Mouse (Mus musculus) forebrain, postnatal 0 days (tissue): ENCODE results near the gene Sobp. TPM values are rescaled to one million over a fixed set of nuclear protein-coding genes. Genes with fewer than 3 reads are reported as not detected.

ENCODE experiments used
- ATAC-seq: fragments of 200-750 bp; cut with Nextera tagmentation; 2 replicates; pipeline ENCODE4 v1.8.0; 2017; ENCODE audit warnings: mild to moderate bottlenecking, moderate library complexity
- DNase-seq: peaks from one replicate; pipeline ENCODE4 v3.0.0-alpha.2; 2015
- H3K27ac ChIP-seq: fragments of 300-500 bp; sonication (generic); 2 replicates; pipeline ENCODE4 v1.5.1; 2014; ENCODE audit warnings: low read depth, mild to moderate bottlenecking, antibody characterized with exemption, low read length, moderate library complexity, mixed read lengths
- H3K27me3 ChIP-seq: fragments of 300-500 bp; sonication (generic); 2 replicates; pipeline ENCODE4 v1.6.1; 2014; ENCODE audit warnings: mild to moderate bottlenecking, low read length, mixed read lengths; ENCODE audit not compliant: insufficient read depth
- H3K36me3 ChIP-seq: fragments of 300-500 bp; sonication (generic); 2 replicates; pipeline ENCODE4 v1.6.1; 2014; ENCODE audit warnings: mild to moderate bottlenecking, moderate library complexity; ENCODE audit not compliant: insufficient read depth
- H3K4me1 ChIP-seq: fragments of 300-500 bp; sonication (generic); 2 replicates; pipeline ENCODE4 v1.6.1; 2014; ENCODE audit warnings: antibody characterized with exemption; ENCODE audit not compliant: insufficient read depth
- H3K4me2 ChIP-seq: fragments of 300-500 bp; sonication (generic); 2 replicates; pipeline ENCODE4 v1.6.1; 2014; ENCODE audit warnings: low read depth, mild to moderate bottlenecking, moderate library complexity
- H3K4me3 ChIP-seq: fragments of 300-500 bp; sonication (generic); 2 replicates; pipeline ENCODE4 v1.5.1; 2014; ENCODE audit warnings: low read depth, low read length, mixed read lengths
- H3K9ac ChIP-seq: fragments of 300-500 bp; sonication (generic); 2 replicates; pipeline ENCODE4 v1.6.1; 2014; ENCODE audit warnings: mild to moderate bottlenecking
- H3K9me3 ChIP-seq: fragments of 300-500 bp; sonication (generic); 2 replicates; pipeline ENCODE4 v1.6.1; 2016; ENCODE audit warnings: low read length
- CTCF ChIP-seq: sonication (generic); IDR thresholded peaks from 2 replicates; pipeline ENCODE4 v1.5.1; 2016; ENCODE audit warnings: antibody characterized with exemption, control low read depth, low read depth
- WGBS: fragments of 180-500 bp; shearing (Covaris S2); extraction: QIAGEN DNeasy Blood & Tissue Kit; methylation state at CpG from one replicate; pipeline ENCODE4 v1.1.7; 2014; 5-methylcytosine and 5-hydroxymethylcytosine counted together
- polyA plus RNA-seq: library from polyadenylated mRNA; unstranded; fragments of >200 nt; fragmentation: Nextera tagmentation; extraction: Ambion mirVana; gene quantifications from 2 replicates; pipeline ENCODE4 v1.2.1, GENCODE M21; 2015
- total RNA-seq: library from RNA; depleted of rRNA; stranded (reverse); fragments of >200 nt; gene quantifications from 2 replicates; pipeline ENCODE4 v1.2.3, GENCODE M21; 2014

Gene Sobp
- total and polyA plus RNA-seq, 2 experiments from 2014 or later = 19.9 to 38.3 TPM

DNA sequence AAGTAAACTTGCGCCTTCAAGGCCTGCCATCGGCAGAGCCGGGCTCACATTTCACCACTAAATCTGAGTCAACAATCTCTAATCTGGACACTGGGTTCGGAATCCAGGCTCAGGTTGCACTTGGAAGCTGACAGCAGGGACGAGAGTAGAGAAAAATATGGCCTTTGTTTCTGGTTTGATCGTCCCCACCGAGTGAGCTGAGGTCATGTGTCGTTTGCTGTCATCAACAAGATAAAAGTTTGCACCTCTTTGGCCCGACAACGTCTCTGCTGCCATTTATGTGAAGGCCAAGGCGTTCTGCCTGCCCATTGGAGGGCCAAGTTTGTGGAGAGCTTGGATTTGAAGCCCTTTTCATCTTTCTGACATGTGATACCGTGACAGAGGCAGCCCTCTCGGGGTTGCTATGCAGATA lies 178.8 kb downstream of the Sobp start:
- Histone ChIP-seq H3K27ac (no peak overlapping the region), H3K27me3 (no peaks in the 10 kb centered on the region), H3K36me3 (no peaks in the 10 kb centered on the region), H3K4me1 (peaks cover 19% of the 10 kb centered on the region; the same call in 1 of the 2 replicates), H3K4me2 (no peak overlapping the region), H3K9me3 (no peaks in the 10 kb centered on the region), H3K9ac (no peak overlapping the region), H3K4me3 (no peak overlapping the region)
- DNase-seq (no peak), ATAC-seq (no peak)
- 54% methylated on average over 13 of the region's 13 CpGs for WGBS
- TF ChIP-seq CTCF = no peak

DNA sequence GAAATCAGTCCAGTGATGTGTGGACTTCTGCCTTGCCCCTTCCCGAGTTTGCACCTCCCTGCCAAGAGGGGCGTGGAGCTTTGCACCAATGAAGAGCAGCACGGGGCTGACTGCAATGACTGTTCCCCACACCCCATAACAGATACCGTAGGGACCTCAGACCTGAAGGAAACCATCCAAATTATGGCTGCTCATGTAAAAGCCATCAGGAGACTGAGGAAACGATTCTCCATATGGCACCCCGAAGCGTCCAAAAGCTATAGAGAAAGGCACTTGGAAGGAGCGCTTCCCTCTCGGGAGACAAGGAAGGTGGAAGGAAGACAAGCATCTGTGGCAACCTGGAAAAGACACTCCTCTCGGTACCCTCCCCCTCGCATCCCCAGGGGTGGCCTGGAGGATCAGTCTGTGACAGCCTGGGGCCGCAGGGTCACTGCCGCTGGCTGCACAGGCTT lies 180.0 kb downstream of the Sobp start:
- Histone ChIP-seq H3K27me3 (no peaks in the 10 kb centered on the region), H3K36me3 (no peaks in the 10 kb centered on the region), H3K4me3 (0 out of 2 replicates have a peak overlapping the region, but pooled peaks have one; percentile 7), H3K9ac (peak overlapping the region; percentile 28), H3K27ac (peak overlapping the region; percentile 64), H3K9me3 (no peaks in the 10 kb centered on the region), H3K4me1 (peaks cover 19% of the 10 kb centered on the region; the same call in 1 of the 2 replicates), H3K4me2 (peak overlapping the region; percentile 44)
- WGBS = 20% methylated on average over 13 of the region's 13 CpGs
- ATAC-seq = peak; percentile 40; the same call in 1 of the 2 replicates
- no peak for TF ChIP-seq CTCF
- peak; percentile 56 for DNase-seq

DNA sequence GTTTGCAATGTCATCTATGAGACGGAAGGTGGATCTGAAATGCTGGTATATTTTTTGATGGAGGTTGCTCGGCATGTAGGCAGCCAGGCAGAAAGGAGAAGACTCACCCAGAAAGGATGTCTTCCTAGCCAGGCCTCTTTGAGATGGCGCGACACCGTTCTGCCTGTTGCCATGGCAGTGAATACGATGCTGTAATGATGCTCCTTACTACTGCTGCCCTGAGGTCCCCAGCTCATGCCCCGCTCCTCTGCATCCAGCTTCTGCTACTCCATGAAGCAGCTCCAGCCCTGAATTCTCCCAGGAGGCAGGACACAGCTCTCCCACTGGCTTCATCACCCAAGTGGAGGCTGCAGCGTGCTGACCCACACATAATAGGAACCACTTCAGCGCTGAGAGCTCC lies 183.3 kb downstream of the Sobp start:
- no peak for TF ChIP-seq CTCF
- peaks cover 19% of the 10 kb centered on the region; the same call in 1 of the 2 replicates for H3K4me1 ChIP-seq
- no peak overlapping the region for H3K27ac ChIP-seq
- DNase-seq (peak; percentile 53), ATAC-seq (peak; percentile 57)
- no peaks in the 10 kb centered on the region for H3K36me3 ChIP-seq
- 51% methylated on average over 9 of the region's 9 CpGs for WGBS
- no peak overlapping the region for H3K9ac ChIP-seq
- H3K9me3 ChIP-seq = no peaks in the 10 kb centered on the region
- H3K4me3 ChIP-seq = no peak overlapping the region
- H3K27me3 ChIP-seq = no peaks in the 10 kb centered on the region
- no peak overlapping the region for H3K4me2 ChIP-seq

DNA sequence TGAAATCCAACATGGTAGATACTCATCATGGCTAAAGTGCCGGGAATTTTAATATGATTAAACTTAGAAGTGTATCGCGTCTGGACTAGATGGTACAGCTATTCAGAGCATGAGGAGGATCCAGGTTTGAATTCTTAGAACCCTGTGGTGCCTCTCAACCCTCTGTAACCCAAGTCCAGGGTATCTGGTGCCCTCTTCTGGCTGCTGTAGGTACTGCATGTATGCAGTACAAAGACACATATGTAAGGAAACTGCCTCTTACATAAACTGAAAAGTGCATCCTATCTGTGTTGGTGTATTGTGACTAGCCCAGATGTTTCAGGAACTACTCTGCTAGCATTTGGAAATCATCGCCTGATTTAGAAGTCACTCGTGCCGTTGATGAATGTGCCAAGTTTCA lies 184.4 kb downstream of the Sobp start:
- WGBS = 37% methylated on average over 6 of the region's 6 CpGs
- no peak overlapping the region for H3K27ac ChIP-seq
- no peak overlapping the region for H3K4me2 ChIP-seq
- TF ChIP-seq CTCF = peak; percentile 90
- no peak overlapping the region for H3K4me3 ChIP-seq
- H3K4me1 ChIP-seq = peaks cover 19% of the 10 kb centered on the region; the same call in 1 of the 2 replicates
- no peaks in the 10 kb centered on the region for H3K27me3 ChIP-seq
- H3K36me3 ChIP-seq = no peaks in the 10 kb centered on the region
- H3K9me3 ChIP-seq = no peaks in the 10 kb centered on the region
- H3K9ac ChIP-seq = no peak overlapping the region
- ATAC-seq (no peak), DNase-seq (peak; percentile 78)

DNA sequence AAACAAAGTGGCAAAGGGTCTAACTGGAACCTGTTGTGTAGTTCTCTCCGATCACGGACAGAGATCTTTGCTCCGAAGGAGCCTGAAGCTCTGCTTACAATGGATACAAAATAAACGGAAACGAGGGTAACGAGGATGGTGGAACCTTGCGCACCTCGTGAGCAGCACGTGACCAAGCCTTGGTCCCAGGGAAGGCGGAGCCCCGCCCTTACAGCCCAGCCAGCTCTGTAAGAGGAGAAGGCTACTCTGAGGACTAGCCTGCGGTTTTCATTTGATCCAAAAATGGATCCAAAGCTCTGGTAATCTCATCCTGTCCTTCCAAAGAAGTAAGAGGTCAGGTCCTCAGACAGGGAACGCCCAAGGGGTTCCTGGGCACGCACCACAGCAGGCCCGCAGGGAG lies 185.7 kb downstream of the Sobp start:
- Histone ChIP-seq H3K4me1 (peaks cover 8% of the 10 kb centered on the region; the same call in 1 of the 2 replicates), H3K4me2 (no peak overlapping the region), H3K27me3 (no peaks in the 10 kb centered on the region), H3K4me3 (no peak overlapping the region), H3K27ac (no peak overlapping the region), H3K9ac (no peak overlapping the region), H3K36me3 (no peaks in the 10 kb centered on the region), H3K9me3 (no peaks in the 10 kb centered on the region)
- WGBS = 61% methylated on average over 15 of the region's 15 CpGs
- DNase-seq (no peak), ATAC-seq (no peak)
- TF ChIP-seq CTCF = no peak

DNA sequence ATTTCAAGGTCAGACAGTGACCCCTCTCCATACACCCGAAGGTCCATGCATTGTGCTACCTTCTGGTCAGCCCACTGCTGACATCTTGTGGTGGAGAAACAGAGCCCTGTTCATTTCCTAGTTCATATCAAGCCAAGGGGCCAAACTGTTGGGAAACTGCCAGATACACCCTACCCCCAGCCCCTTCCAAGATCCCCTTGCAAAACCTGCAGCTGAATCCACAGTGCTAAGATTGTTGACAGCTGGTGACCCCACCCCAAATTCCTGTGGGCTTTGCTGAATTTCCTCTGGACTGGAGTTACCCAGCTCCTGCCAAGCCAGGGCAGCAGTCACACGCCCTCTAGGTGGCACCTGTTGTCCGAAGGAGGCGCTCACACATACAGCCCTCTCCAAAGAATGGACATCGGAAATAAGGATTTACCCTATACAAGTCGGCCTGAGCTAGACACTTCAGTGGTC lies 186.7 kb downstream of the Sobp start:
- H3K27me3 ChIP-seq = no peaks in the 10 kb centered on the region
- no peak overlapping the region for H3K4me2 ChIP-seq
- DNase-seq (no peak), ATAC-seq (no peak)
- WGBS = 17% methylated on average over 6 of the region's 6 CpGs
- no peak overlapping the region for H3K4me3 ChIP-seq
- H3K9ac ChIP-seq = no peak overlapping the region
- TF ChIP-seq CTCF = peak; percentile 66
- H3K9me3 ChIP-seq = no peaks in the 10 kb centered on the region
- H3K4me1 ChIP-seq = peaks cover 5% of the 10 kb centered on the region; the same call in 1 of the 2 replicates
- H3K36me3 ChIP-seq = no peaks in the 10 kb centered on the region
- no peak overlapping the region for H3K27ac ChIP-seq

DNA sequence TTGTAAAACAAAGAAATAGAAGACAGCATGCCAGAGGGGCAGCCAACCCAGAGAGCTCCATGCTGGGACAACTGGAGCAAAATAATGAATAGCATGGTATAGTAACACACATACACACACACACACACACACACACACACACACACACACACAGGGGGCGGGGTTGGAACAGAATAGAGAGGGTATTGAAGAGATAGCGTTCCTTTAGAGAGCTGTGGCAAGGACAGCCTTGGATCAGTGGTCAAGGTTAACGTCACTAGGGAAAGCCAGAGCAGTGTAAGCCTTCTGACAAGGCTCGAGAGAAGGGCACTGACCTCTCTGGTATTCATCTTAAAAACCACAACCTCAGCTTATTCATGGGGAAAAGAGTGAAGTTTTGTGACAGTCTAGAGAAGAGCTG lies 189.4 kb downstream of the Sobp start:
- Histone ChIP-seq H3K9me3 (no peaks in the 10 kb centered on the region), H3K27ac (no peak overlapping the region), H3K9ac (no peak overlapping the region), H3K27me3 (no peaks in the 10 kb centered on the region), H3K4me2 (no peak overlapping the region), H3K4me3 (no peak overlapping the region), H3K4me1 (no peaks in the 10 kb centered on the region), H3K36me3 (no peaks in the 10 kb centered on the region)
- DNase-seq (no peak), ATAC-seq (no peak)
- TF ChIP-seq CTCF = no peak
- 73% methylated on average over 4 of the region's 4 CpGs for WGBS
